Mouse (Mus musculus) ovary, postnatal 14 days (tissue): ENCODE results near the gene Abcc8.
A peak's percentile ranks its signal among the peaks of the same experiment; 100 is the strongest.

Experiments
- DNase-seq: peaks from one replicate; pipeline ENCODE4 v3.0.0; 2022; ENCODE audit warnings: low spot score

Gene Abcc8

GRCm38 (mm10) chr7:46110079-46110478 is 69.8 kb downstream of the Abcc8 start:
- no peak for DNase-seq

GRCm38 (mm10) chr7:46105484-46105883 is 74.3 kb downstream of the Abcc8 start:
- DNase-seq, result no peak

GRCm38 (mm10) chr7:46104256-46104915 is 75.4 kb downstream of the Abcc8 start:
- DNase-seq, result no peak

GRCm38 (mm10) chr7:46103771-46104170 is 76.1 kb downstream of the Abcc8 start:
- no peak for DNase-seq

- no peak for DNase-seq
These were observed 76.7 kb downstream of the Abcc8 start for GRCm38 (mm10) chr7:46103075-46103591.

- DNase-seq, result peak; percentile 59
These were observed 79.3 kb downstream of the Abcc8 start, which contains the start of gene Kcnj11 for GRCm38 (mm10) chr7:46100563-46100962. Kcnj11 (minus strand) TSS chr7:46100764.

GRCm38 (mm10) chr7:46099682-46100081 is 80.2 kb downstream of the Abcc8 start:
- DNase-seq, result no peak

GRCm38 (mm10) chr7:46098919-46099286 is 80.9 kb downstream of the Abcc8 start:
- no peak for DNase-seq

- no peak for DNase-seq
These were observed 81.5 kb downstream of the Abcc8 start for GRCm38 (mm10) chr7:46098221-46098918.

- no peak for DNase-seq
These were observed 82.5 kb downstream of the Abcc8 start for GRCm38 (mm10) chr7:46097319-46097783.

- DNase-seq, result peak; percentile 59
These were observed 83.7 kb downstream of the Abcc8 start for GRCm38 (mm10) chr7:46096136-46096535.

- DNase-seq, result no peak
These were observed 87.0 kb downstream of the Abcc8 start for GRCm38 (mm10) chr7:46092803-46093202.

- DNase-seq, result no peak
These were observed 91.6 kb downstream of the Abcc8 start for GRCm38 (mm10) chr7:46088241-46088640.

GRCm38 (mm10) chr7:46086378-46086777 is 93.5 kb downstream of the Abcc8 start:
- no peak for DNase-seq

GRCm38 (mm10) chr7:46084839-46085513 is 94.9 kb downstream of the Abcc8 start:
- DNase-seq, result no peak

GRCm38 (mm10) chr7:46084024-46084423 is 95.8 kb downstream of the Abcc8 start:
- no peak for DNase-seq

- no peak for DNase-seq
These were observed 102.2 kb downstream of the Abcc8 start for GRCm38 (mm10) chr7:46077675-46078074.

- no peak for DNase-seq
These were observed 103.0 kb downstream of the Abcc8 start for GRCm38 (mm10) chr7:46076844-46077243.

- DNase-seq, result no peak
These were observed 111.0 kb downstream of the Abcc8 start for GRCm38 (mm10) chr7:46068831-46069230.

GRCm38 (mm10) chr7:46063296-46063695 is 116.5 kb downstream of the Abcc8 start:
- DNase-seq, result no peak

GRCm38 (mm10) chr7:46061614-46062013 is 118.2 kb downstream of the Abcc8 start:
- no peak for DNase-seq

GRCm38 (mm10) chr7:46060688-46061087 is 119.1 kb downstream of the Abcc8 start:
- DNase-seq, result no peak

GRCm38 (mm10) chr7:46058882-46059281 is 121.0 kb downstream of the Abcc8 start:
- DNase-seq, result no peak
